32 mouse cellular contexts compared by ENCODE assay signal in the genomic region with DNA sequence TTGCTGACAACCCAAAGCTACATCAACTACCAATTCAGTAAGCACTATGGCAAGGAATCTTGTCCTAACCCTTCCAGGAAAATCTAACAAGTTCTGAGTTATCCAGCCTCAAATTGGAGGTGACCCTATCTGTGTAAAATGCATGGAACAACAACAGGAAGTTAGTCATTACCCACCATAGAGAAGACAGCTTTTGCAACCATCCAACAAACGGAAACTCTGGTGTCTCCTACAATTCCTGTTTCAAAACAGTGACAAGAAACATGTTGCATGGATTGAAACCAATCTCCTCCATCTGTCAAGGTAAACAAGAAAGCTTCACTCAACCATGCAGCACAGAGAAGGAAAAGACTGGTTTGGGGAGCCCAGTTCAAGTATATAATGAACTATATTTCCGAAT.
"Had no signal": no experiment of that assay in that cellular context is flagged by ENCODE, and none has a peak within 500 bp of the region (broad histone marks: within the 10 kb centered on the region; RNA-seq: fewer than 3 reads in every experiment).

No protein-coding gene starts in this region.

- H3K4me2 ChIP-seq: limb, embryonic 12.5 days; limb, embryonic 13.5 days; limb, embryonic 15.5 days; liver, embryonic 11.5 days; liver, embryonic 12.5 days; liver, embryonic 13.5 days; liver, embryonic 15.5 days; lung, embryonic 14.5 days; lung, embryonic 15.5 days; midbrain, embryonic 11.5 days; midbrain, embryonic 12.5 days; midbrain, embryonic 13.5 days; midbrain, embryonic 15.5 days had no signal

- H3K4me1 ChIP-seq: limb, embryonic 10.5 days; limb, embryonic 12.5 days; limb, embryonic 13.5 days; limb, embryonic 15.5 days; liver, embryonic 12.5 days; liver, embryonic 13.5 days; liver, embryonic 15.5 days; lung, embryonic 15.5 days; megakaryocyte, embryonic 14.5 days; midbrain, embryonic 10.5 days; midbrain, embryonic 12.5 days; midbrain, embryonic 13.5 days; midbrain, embryonic 15.5 days had no signal

- DNase-seq: left cerebral cortex, postnatal 4 days; liver; liver, embryonic 13.5 days; liver, postnatal 0 days; lung, adult 18-20 months; lung, adult 2 months; lung, embryonic 14.5 days; lung, postnatal 10 days; lung, postnatal 14 days; lung, postnatal 36 days; lung, postnatal 4 days; midbrain, embryonic 14.5 days had no signal

- H3K9me3 ChIP-seq: limb, embryonic 10.5 days; limb, embryonic 12.5 days; limb, embryonic 13.5 days; limb, embryonic 15.5 days; liver, embryonic 13.5 days; liver, embryonic 15.5 days; lung, embryonic 15.5 days; megakaryocyte, embryonic 14.5 days; midbrain, embryonic 10.5 days; midbrain, embryonic 12.5 days; midbrain, embryonic 13.5 days; midbrain, embryonic 15.5 days had no signal

- H3K27ac ChIP-seq: left cerebral cortex, adult 2 months; limb, embryonic 10.5 days; limb, embryonic 12.5 days; limb, embryonic 13.5 days; limb, embryonic 15.5 days; liver, embryonic 12.5 days; liver, embryonic 13.5 days; liver, embryonic 14.5 days; liver, embryonic 15.5 days; lung, embryonic 15.5 days; macrophage; midbrain, embryonic 10.5 days; midbrain, embryonic 12.5 days; midbrain, embryonic 13.5 days; midbrain, embryonic 15.5 days had no signal

- ATAC-seq: liver, embryonic 12.5 days; liver, postnatal 0 days; lung, postnatal 0 days; midbrain, embryonic 13.5 days; midbrain, embryonic 15.5 days; midbrain, embryonic 16.5 days had no signal

- H3K36me3 ChIP-seq: limb, embryonic 10.5 days; limb, embryonic 12.5 days; limb, embryonic 13.5 days; limb, embryonic 15.5 days; liver, embryonic 12.5 days; liver, embryonic 13.5 days; liver, embryonic 15.5 days; lung, embryonic 15.5 days; midbrain, embryonic 10.5 days; midbrain, embryonic 12.5 days; midbrain, embryonic 13.5 days; midbrain, embryonic 15.5 days had no signal

- H3K4me3 ChIP-seq: left cerebral cortex, adult 2 months; limb, embryonic 10.5 days; limb, embryonic 12.5 days; limb, embryonic 13.5 days; limb, embryonic 15.5 days; liver, embryonic 12.5 days; liver, embryonic 13.5 days; liver, embryonic 15.5 days; lung, embryonic 15.5 days; megakaryocyte, embryonic 14.5 days; midbrain, embryonic 10.5 days; midbrain, embryonic 12.5 days; midbrain, embryonic 13.5 days; midbrain, embryonic 15.5 days; myocyte had no signal

- H3K27me3 ChIP-seq: limb, embryonic 12.5 days; limb, embryonic 13.5 days; limb, embryonic 15.5 days; liver, embryonic 12.5 days; liver, embryonic 13.5 days; liver, embryonic 15.5 days; lung, embryonic 15.5 days; megakaryocyte, embryonic 14.5 days; midbrain, embryonic 12.5 days; midbrain, embryonic 13.5 days; midbrain, embryonic 15.5 days had no signal

- H3K9ac ChIP-seq: limb, embryonic 12.5 days; limb, embryonic 13.5 days; limb, embryonic 15.5 days; liver, embryonic 12.5 days; liver, embryonic 13.5 days; liver, embryonic 14.5 days; liver, embryonic 15.5 days; liver, postnatal 0 days; lung, embryonic 14.5 days; lung, embryonic 15.5 days; midbrain, embryonic 12.5 days; midbrain, embryonic 13.5 days; midbrain, embryonic 15.5 days had no signal
